Mouse (Mus musculus) kidney, postnatal 25 days (tissue): ENCODE measurements around the gene Cotl1.

ENCODE experiments used
- DNase-seq, 2 experiments: peaks; one replicate each; pipeline ENCODE4 v3.0.0; 2021; ENCODE audit warnings: mixed read lengths in 2 of 2

The Cotl1 gene

DNA sequence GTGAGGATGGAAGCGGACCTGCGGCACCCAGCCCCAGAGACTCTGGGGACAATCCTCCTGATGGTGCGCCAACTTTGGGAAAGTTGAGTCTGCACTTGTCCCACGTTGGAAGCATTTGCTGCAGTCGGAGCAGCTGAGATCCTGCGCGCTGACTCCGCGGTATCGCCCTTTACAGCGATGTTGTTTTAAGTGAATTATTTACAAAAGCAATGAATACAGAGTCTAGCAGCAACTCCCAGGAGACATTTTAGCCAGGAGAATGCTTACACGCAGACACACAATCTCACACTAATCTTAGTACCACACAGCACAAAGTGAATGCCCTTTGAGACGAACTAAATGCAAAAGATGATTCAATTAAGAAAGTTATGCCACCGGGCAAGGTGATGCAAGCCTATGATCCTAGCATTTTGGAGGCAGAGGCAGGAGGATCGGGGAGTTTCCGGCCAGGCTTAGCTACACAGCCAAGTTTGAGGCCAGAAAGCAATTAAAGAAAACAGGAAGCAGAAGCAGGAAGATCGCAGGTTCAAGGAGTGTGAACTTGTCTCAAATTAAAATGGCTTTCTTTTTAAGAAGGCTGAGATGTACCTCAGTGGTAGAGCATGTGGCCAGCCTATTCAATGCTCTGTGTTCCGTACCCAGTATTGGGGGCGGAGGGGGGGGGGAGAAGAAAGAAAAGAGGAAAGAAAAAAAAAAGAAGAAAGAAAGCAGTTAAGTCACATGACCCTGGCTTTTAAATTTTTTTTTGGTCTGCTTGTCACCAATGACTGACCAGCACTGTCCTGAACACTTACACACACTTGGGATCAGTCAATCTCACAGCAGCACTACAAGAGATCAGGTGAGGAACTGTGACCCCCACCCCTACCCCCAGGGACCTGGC lies 2.0 kb downstream of the Cotl1 start:
- DNase-seq: peak; percentile 48 to 64

GRCm38 (mm10) chr8:119837553-119838071 lies 2.7 kb downstream of the Cotl1 start:
- peak in 1 of 2 experiments; percentile 50 for DNase-seq

GRCm38 (mm10) chr8:119836831-119837230 lies 3.5 kb downstream of the Cotl1 start:
- no peak for DNase-seq

DNA sequence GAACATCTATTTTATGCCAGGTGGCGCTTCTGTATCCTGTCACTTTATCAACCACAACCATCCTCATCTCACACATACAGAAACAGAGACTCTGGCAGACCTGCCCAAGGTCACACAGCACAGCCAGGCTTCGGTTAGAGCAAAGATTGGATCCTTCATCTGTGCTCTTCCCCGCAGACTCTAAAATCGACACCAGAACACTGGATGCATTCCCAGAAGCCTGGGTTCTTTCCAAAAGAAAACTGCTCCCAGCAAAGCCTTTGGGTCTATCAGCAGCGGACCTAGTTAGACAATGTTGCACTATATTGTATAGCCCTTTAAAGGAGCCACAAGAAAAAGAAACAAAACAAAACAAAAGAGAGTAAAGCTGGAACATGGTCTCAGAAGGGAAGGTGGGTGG lies 5.1 kb downstream of the Cotl1 start:
- DNase-seq: no peak

- peak; percentile 56 to 83 for DNase-seq
Observed at GRCm38 (mm10) chr8:119834676-119835075, 5.7 kb downstream of the Cotl1 start.

- peak; percentile 31 to 65 for DNase-seq
Observed at GRCm38 (mm10) chr8:119832931-119833330, 7.4 kb downstream of the Cotl1 start.

DNA sequence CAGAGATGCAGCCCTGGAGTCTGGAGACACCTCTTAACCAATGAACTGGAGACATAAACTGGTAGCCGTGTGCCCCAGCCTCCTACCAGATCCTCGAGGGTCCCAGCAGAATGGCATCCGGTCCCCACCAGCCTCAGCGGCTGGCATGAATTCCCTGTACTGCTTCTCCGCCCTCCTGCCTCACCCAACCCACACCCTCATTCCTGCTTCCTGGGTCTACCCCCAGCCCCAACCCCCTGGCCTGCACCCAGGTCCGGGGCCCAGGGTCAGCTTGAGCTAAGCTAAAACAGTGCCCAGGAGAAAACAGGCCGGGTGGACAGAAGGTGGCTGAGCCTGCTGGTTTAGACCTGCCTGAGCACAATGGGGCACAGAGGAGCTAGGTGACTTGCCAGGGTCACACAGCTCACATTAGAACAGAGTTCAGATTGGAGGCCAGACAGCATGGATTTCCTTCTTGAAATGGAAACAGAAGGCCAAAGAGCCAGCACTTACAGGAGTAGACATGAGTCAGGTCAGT lies 8.2 kb downstream of the Cotl1 start:
- DNase-seq: peak; percentile 25 to 67

DNA sequence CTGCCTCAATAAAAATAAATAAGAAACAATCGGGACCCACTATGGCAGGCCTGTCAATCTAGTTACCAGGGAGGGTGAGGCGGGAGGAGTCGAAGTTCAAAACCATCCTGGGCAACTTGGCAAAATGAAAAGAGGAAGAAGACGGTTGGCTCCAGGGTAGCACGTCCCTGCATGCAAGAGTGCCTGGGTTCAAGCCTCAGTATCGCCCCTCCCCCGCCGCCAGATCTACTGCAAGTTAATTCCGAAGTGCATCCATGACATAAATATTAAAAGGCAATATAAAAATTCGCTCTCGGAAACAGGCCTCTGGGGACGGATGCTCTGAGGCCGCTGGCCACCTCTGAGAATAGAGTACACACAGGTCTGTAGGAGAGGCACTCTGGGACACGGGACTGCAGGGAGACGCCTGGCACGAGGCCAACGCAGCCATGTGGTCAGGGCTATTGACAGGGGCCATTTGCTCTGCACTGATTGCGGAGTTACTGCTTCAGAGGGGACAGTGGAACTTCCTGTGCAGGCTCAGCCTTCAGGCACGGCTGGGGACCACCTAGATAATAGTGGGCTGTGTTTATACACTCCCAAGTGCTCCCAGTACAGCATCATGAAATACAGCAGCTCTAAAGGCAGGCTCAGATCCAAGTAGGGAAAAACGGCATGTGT lies 8.9 kb downstream of the Cotl1 start:
- DNase-seq: peak; percentile 93 to 94

DNA sequence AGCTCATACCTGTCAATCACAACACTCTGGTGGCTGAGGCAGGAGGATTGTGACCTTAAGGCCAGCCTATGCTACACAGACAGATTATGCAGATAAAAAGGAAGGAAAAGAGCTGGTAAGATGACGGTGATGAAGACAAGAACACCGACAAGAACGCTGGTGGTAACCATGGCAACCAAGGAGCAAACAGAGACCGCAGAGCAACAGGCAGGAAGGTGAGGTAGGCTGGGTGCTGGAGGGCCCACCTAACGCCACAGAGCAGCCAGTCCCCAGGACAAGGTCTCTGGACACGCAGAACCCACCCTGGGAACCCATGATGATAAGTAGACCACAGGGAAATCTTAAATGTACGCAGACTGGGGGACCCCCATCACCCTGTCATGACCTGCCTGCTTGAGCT lies 9.8 kb downstream of the Cotl1 start:
- DNase-seq: no peak

DNA sequence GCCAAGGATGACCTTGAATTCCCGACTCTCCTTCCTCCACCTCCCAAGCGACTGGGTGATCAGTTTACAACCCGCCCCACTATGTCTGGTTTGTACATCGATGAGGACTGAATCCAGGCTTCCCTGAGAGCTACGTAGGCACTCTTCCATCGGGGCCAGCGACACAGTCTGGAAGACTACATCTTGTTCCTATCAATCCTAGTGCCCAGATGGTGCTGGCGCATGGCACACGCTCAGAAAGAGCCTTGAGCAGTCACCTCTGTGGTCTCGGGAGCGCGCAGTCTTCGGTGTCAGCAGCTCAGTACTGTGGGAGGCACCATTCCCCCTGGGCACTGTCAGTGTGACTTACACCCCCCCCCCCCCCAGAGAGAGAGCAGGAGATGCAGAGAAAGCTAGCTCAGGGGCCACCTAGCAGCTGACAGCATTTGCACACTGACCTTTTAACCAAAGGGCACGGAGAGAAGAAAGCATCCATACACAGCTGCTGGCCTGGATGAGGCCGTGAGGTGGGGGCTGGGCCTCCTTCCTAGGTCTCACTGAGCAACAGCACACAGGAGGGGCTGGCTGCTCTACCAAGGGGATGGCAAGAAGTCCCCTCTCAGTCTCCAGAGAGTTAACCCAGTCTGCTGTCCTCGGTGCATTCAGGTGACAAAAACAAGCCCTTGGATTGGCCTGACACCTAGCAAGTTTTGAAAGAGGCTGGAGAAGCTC lies 10.3 kb downstream of the Cotl1 start:
- DNase-seq: no peak

GRCm38 (mm10) chr8:119829420-119829819 lies 10.9 kb downstream of the Cotl1 start:
- DNase-seq: no peak

DNA sequence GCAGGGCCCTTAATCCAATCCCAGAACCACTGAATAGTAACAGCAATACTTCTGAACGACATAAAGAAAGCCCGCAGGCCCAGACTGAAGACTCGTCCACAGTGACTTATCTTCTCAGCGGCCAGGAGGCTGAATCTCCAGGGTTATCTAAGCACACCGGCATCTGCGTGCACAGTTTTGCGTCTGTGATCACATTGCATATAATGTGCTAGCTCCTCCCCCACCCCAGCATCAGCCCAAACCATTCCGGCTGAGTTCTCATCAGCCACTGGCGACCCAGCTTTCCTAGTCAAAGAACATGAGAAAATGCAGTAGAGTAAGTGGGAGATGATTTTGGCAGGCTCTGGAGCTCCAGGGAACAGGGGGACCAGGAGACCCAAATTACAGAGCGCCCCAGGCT lies 11.3 kb downstream of the Cotl1 start:
- DNase-seq: no peak

DNA sequence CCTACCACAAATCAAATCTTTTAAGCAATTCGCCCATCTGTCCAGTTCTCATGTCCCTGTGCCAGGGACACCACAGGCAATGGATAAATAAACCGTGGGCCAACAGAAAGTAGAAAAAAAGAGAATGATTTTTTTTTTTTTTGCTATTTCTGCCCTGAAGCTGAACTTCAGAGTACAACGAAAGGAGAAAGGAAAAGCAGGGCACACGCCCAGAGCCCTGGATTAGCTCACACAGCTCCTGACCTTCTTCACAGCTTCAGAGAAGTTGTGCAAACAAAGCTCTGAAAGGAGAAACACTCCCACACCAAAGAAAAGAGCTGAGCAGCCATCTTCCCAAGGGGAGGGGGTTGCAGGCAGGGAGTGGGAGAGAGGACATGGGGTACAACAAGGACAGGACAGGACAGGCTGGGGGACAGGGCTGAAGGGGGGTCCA lies 12.6 kb downstream of the Cotl1 start:
- no peak for DNase-seq

DNA sequence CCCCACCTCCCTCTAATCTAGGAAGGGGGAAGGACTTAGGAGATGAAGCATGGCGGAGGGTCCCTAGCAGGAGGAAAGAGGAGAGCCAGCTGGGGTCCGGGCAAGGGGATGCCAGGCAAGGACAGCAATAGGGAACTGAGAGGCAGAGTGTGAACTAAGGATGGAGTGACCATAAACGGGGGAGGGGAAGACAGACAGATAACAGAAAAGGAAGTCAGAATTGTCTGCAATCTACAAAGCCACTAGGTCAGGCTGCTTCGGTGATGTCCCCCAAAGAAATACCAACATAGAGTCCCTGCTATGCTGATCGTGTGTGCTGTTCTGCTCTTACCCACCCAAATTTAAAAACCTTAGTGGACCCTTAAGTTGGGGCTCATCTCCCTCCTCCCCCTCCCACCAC lies 13.4 kb downstream of the Cotl1 start:
- DNase-seq: no peak

DNA sequence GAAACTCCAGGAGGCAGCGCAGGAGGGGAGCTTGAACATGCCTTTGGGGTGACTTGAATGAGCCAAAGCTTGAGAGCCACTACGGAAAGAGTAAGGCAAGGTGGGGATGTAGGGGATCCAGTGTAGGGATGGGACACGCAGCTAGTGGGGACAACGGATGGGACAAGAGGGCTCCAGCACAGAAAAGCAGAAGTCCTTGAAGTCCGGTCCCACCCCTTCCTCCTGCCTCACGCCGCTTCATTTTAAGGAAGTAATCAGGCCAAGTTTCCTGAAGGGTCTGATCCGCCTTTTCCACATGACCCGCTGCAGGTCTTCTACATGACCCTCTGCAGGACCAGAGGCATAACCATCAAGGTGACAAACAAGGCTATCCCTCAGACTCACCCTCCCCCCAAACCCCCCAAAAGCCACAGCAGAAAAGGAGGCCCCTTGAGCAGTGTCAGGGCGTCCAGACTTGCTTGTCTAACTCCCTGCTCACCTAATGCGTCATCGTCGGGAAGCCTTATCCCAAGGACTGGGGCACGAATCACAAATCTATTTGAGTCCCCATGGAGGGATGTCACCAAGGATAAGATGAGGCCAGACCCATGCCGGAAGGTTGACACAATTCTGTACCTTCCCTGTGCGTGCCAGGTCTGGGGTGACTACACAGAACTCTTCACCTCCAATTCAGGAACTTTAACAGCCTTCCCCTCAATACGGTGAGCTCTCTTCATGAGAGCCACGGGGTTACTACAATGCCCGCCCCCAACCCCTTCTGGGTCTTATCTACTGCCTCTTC lies 14.2 kb downstream of the Cotl1 start:
- DNase-seq: no peak

GRCm38 (mm10) chr8:119824809-119825273 lies 15.5 kb downstream of the Cotl1 start:
- peak; percentile 65 to 81 for DNase-seq

DNA sequence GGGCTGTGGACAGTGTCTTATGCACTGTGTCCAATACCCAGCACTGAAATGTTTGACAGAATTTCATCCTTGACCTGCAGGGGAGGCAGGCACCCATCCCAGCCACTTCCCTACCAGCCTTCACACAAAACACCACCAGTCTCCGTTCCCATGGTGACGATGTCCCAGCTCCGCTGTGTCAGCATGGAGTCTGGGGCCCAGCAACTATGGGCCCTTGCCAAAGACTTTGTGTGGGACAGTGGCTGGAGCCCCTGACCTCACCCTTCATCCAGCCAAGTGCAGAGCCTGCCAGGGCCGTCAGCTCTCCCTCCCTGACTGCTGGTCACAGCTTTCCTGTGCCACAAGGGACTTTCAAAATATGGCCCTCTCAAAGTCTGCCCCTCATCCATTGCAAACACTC lies 16.2 kb downstream of the Cotl1 start:
- peak; percentile 54 to 84 for DNase-seq

DNA sequence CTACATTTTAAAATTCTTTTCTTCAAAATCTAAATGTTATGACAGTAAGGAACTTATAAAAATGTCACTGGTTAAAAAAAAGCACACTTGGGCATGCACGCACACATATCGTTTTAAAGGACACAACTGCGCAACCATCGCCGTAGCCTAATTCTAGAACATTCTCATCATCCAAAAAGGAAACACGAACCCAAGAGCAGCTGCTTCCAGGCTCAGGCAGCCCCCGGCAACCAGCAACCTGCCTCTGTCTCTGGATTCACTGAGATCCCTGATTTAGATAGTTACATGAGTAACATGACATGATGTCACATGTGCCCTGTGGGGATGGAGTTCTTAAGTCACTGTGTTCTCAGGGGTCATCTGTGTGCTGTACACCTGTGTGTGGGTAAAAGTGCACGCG lies 17.1 kb downstream of the Cotl1 start:
- DNase-seq: no peak

DNA sequence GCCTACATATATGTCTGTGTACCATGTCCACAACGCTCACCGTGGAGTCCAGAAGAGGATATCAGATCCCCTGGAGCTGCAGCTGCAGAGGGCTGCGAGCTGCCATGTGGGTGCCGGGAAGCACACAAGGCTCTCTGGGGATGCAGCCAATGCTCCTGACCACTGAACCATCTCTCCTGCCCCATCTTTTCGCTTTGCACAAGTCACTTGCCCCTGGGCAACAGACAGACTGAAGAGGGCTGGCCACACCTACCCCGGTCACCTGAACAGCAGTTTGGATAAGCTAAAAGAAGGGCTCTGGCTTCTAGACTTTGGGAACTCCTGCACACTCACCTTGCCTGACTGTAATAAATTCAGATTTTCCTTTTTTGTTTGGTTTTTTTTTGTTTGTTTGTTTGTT lies 18.7 kb downstream of the Cotl1 start:
- DNase-seq: peak; percentile 49 to 76

- no peak for DNase-seq
Observed at GRCm38 (mm10) chr8:119819976-119820375, 20.4 kb downstream of the Cotl1 start.

- DNase-seq: peak; percentile 71 to 91
Observed at GRCm38 (mm10) chr8:119819316-119819715, 21.0 kb downstream of the Cotl1 start.

- no peak for DNase-seq
Observed at GRCm38 (mm10) chr8:119817446-119817845, 22.9 kb downstream of the Cotl1 start.
